Mouse (Mus musculus): ENCODE data around the gene Nebl.

DNA sequence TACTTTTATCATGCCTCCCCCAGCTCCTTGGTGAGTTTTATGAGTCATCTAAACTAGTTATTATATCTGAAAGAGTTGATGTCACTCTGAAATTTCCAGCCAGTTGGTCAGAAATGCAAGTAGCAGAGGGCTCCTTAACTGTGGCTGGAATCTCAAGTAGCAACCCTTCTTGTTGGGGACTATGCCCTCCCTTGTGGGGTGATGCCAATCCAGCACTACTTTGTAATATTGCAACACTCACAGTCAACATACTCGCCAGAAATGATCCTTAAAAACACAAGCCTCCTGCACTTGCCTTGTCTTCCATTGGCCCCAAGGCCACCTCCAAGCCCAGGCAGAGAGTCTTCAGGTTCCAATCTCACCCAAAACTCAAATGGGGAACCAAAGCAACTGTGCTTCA lies 13.0 kb downstream of the Nebl start:
- TF ChIP-seq CTCF (IDR thresholded peaks at IDR 0.05; ENCODE audit: borderline replicate concordance, control insufficient read depth, extremely low read depth, insufficient read depth, low read length, poor library complexity) (no peak), POLR2A (IDR thresholded peaks at IDR 0.05; ENCODE audit: control insufficient read depth, extremely low read depth, insufficient read depth, low read length, poor library complexity) (no peak)
